Mouse (Mus musculus): ENCODE measurements around the gene Agt.

Gene Agt

DNA sequence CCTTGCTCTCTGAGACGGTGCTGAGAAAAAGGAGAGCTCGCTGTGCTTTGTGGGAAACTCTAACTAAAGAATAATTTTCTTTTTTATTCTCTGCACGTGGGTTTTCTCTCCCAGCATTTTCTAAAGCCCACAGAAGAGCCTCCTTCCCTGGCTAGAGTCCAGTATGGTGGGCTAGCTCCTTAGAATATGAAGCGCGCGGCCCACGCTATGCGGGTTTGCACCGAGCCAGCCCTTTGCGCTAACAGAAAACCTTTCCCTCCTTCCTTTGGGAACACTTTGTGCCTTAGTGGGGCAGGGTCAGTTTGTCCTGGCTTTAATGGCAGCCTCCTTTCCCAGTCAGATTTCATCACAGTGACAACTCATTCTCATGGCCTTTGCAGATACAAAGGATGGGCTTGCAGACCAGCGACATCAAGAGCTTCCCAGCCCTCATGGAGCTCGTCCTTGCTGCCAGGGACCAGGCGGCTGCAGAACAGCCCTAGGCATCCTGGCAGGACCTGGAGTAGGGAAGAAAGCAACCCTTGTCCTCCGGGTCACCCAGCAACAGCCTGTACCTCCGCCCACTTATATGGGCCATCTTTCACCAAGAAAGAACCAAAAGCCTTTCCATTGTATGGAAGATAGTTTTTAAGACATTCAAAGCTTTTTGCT lies 18.4 kb downstream of the Agt start:
- DNase-seq, result no peak

DNA sequence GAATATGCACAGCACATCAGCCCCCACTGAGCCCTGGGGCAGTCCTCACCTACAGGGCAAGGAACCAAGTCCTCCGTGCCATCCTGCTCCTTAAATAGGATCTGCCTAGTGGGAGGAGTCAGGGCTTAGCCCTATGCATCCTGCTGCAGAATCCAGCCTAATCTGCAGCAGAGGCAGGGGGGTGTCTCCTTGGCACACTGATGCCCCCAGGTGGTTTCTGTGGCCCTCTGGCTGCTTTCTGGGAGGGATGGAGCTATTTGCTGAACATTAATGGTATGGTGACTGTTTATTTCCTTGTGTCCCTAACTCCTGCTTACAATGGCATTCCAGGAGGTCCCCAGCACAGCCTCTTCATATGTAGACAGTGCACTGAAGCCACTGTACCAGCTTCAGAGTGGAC lies 21.3 kb downstream of the Agt start:
- no peak for DNase-seq

DNA sequence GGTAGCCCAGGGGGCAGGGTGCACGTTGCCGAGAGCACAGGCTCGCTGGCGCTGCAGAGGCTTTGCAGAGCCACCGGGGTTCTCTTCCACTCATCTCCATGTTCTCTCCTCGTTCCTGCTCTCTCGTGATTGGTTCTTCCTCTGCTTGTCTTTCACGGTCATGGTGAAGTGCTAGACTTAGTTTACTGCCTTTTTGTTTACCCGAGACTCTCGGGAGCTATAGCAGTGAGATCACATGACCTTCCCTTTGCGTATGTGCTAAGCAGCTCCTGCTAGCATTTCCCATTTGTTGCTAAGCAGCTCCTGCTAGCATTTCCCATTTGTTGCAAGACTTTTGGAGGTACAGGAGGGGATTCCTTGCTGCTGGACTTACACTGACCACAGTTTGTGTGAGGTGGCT lies 22.2 kb downstream of the Agt start:
- no peak for DNase-seq

DNA sequence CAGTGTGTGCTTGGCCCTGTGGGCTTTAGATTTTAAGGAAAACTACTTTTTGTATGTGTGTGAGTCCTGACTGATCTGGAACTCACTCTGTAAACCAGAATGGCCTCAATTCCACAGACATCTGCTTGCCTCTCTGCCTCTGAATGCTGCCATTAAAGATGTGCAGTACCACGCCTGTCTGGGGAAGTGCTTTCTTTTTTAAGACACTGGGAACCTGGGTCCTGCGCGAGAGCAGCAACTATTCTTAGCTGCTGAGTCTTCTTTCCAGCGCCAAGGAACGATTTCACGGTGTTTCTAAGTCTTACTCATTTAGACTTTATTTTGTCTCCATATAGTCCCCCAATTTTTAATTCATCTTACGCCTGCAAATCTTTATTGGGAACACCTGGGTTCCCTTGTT lies 22.7 kb downstream of the Agt start:
- no peak for DNase-seq

DNA sequence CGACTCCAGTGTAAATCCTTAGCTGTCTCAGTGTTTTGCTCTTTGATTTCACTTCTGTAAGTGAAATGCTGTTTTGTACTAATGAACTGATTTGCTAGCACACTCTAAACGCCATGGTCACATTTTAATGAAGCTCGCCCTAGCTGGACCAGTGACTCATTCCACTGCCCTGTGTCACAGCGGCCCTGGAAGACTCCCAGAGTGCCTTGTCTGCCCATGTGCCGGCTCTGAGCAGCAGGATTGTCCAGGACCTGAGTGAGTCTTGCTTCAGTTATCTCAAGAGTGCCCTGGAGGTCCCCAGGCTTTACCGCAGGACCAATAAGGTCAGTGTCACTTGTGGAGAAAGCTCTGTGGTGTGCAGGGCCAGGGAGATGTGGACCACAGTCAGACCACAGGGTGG lies 23.1 kb downstream of the Agt start:
- DNase-seq, result no peak

DNA sequence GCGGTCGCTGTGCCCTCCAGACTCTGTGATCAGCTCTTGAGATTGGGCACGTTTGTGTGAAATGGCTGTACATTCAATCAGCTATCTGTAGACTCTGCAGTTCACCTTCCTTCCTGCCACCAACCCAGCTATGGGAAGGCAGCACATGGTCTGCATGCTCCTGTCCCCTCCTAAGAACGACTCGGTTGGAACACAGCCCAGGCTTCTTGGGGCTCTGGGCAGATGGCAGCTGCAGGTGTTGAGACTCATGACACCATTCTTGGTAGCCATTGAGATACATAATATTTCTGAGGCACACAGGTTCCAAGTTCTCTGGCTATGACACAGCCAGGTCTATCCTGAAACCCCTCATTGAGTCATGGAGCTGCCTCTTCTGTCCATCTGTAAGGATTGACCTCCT lies 26.2 kb downstream of the Agt start:
- no peak for DNase-seq

DNA sequence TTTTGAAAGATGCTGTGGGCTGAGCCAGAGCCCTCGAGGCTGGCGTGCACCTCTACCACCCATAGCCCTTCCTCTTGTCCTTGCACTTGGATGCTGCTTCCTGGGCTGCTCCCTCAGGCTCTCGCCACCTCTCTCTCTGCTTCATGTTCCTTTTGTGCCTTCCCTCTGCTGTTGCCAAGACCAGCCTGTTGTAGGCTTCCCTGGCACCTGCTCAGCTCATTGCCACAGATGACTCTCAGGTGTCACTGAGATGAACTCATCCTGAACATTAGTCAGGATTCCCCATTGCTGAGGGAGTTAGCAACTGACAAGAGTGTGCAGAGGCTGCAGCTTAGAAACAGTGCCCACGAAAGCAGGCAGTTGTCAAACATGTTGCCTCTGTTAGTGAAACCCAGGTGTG lies 27.5 kb downstream of the Agt start:
- DNase-seq, result no peak

DNA sequence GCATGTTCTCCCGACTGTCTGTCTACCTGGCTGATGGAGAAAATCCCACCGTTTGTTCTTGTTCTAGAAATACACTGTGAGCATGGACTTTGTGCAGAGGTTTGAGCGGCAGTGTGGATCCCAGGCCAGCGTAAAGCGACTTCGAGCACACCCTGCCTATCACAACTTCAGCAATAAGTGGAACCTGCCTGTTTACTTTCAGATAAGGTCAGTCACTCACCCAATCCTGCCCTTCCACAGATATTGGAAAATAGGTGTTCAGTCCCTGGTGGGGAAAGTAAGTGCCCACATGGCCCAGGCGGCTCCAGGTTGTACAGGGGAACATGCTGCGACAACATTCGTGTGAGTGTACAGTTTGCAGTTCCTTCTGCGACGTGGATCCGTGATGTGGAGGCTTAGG lies 28.6 kb downstream of the Agt start:
- DNase-seq, result no peak

DNA sequence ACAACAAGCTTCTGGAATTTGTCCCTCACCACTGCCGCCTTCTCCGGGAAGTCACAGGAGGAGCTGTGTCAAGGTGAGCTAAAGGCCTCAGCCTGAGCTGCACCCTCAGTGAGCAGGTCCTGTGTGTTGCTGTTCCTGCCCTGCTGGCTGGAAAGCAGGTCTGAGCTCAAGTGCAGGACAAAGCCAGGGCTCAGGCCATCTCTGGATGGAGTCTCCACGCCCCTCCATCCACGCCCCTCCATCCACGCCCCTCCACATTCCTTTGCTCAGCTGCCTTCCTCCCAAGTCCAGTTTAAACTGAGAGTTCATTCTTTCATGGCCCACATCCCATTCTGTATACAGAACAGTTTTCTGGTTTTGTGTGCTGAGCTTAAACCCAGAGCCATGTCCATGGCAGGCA lies 34.1 kb downstream of the Agt start:
- DNase-seq, result no peak

DNA sequence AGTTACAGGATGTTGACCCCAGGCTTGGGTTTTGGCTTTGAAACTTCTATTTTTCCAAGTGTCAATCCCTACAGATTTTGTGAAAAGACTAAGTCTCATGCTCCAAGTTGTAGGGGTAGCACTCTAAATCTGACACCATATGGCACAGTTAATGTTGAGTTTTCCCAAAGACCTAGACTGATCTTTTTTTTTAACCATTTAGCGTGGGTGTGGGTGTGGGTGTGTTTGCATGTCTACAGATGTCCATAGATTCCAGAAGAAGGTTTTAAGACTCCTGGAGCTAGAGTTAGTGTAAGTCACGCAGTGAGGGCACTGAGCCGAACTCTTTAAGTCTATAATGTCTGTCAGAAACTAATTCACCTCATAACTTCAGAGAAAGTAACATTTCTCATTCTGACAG lies 36.9 kb downstream of the Agt start:
- no peak for DNase-seq

DNA sequence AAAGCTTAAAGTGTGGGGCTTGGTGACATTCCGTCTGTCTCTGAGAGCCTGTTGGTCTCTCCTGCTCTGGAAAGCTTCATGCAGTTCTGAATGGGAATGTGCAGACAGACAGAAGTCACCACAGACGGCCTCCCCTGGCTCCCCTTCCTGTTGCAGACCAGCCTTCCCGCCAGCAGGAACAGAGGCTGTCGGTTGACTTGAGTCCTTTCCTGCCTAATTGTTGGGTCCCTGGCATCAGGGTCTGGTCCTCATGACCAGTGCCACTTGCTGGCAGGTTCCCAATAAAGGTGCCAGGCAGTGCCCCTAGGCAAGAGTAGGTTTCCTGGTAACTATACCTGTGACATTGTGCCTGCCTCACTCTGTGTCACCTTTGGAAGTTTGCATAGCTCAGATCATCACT lies 38.5 kb downstream of the Agt start:
- no peak for DNase-seq

DNA sequence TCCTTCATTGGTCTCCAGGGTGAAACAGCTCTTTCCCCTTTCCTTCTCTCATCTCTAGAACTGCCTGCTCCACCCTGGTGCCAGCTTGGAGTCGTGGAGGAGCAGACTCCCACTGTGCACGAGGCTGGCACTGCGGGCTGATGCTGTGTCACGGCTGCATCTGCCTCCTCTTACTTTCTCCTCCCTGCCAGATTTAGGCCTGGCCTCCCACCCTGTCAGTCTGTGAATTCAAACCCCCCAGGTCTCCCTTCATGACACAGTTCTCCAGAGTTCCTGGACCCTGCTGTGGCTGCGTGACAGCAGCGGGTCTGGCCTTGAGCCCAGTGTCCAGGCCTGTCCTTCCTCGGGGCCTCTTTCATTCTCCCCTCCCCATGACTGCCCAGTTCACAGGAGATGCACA lies 39.0 kb downstream of the Agt start:
- DNase-seq, result no peak

DNA sequence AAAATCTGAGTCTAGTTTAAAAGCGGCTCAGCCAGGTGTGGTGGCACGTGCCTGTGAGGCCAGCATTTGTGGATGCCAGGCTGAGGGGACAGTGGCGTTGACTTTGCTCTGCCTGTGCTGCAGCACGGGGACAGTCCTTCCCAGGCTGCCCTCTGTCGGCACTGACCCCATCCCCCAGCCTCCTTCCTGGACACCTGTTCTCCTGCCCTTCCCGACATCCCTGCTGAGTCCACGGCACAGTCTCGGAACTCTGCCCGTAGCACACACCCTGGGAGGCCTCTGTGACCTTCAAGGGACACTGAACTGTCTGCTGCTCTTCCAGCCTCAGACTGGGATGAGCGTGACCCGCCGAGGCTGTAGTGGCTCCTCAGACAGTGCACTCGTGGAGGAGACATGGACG lies 39.4 kb downstream of the Agt start:
- peak in 1 of 2 experiments; percentile 21 for DNase-seq

DNA sequence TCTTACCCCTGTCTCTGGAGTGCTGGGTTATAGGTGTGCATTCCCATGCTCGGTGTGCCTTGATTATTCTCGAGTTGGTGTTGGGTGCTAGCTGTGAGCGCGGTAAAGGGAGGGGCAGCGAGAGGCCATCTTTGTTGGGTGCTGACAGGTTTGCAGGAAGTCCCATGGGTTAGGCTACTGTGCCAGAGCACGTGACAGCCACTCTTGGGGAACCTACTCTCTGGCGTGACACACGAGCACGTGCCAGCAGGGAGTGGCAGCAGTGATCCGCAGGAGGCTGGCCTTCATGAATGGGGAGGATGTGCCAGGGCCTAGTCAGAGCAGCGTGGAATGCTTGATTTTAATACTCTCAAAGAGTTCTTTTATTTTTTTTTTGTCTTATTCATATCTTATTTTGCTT lies 43.2 kb downstream of the Agt start:
- DNase-seq, result no peak

DNA sequence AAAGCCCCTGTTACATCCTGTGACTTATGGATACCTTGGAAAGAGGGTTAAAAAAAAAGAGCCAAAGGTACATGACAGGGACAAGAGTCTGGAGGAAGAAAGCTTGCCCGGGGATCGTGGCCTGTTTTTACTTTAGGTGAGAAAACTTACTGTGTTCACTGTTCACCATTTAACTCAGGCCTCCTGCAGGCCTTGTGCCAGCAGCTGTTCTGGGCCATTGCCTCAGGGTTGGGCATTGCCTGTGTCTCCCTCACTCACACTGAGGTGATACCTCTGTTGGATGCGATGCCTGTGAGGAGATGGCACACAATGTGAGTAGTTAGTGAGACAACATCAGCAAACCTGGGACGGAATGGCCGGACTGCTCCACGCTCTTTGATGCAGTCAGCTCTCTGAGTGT lies 47.6 kb downstream of the Agt start:
- DNase-seq, result peak; percentile 41 to 66

DNA sequence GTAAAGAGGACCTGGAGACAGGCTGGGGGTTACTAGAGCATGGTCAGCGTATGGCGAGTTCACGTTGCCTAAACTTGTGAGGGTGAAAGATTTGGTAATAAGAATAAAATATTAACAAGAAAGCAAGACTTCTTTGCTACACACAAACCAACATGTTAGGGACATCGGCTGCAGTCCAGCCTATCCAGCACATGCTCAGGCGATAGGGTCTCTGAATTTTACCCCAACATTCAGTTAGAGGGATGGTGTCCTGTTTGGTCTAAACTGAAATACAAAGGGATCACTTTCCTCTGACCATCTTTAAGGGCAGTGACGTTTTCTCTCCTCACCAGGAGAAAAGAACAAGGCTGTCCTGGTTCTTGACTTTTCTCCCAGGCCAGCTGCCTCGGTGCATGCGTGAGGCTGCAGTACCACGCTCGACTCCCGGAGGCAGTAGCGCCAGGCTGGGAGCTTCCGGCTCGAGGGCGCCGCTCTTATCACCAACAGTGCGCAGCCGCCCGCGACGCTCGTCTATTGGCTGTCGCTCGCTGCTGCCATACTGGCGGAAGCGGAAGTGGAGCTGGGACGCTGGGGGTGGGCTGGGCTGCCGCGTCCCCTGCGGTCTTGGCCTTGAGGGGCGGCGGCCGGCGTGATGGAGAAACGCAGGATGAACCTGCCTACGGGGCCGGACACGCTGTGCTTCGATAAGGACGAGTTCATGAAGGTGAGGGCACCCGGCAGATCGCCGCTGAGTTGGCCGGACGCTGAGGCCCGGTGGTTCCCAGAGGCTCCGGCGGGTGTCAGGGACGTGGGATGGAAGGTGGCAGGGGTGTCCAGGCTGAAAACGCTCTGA lies 49.0 kb downstream of the Agt start, which contains the start of gene Cog2:
Gene Cog2, plus strand, starts transcription at position 519 of the 832 bp plus-strand sequence.
- DNase-seq, result peak; percentile 86 to 91

DNA sequence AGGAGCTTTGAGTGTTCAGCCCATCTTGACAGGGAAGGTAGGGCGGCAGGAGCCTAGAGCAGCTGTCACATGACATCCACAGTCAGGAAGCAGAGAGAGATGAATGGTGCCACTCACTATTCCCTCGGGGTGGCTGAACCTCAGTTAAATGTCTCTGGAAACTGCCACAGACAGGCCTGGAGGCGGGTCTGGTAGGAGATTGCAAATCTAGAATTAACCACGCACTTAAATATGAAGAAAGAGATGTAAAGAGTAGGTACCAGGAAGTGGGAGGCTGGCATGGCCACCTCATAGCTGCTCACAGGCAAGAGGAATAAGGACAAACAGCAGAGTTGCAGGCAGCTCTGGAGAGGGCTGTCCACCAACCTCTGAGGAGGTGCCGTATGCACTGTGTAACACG lies 52.4 kb downstream of the Agt start:
- no peak for DNase-seq

DNA sequence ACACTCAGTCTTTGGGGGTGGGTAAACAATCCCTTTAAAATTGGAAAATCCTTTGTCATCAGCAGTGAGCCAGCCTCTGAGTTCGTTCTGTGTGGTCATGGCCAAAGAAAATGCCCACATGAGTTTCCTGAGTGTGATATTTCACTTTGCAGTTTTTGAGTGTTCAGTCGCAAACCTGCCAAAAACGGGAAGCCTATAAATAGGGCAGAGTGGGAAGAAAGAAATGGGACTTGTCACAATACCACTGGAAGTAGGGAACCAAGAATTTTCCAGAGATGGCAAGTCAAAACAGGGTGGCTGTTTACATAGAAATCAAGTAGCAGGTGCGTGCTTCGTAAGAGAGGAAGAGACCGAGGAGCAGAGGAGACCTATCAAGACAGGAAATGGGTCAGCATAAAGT lies 53.0 kb downstream of the Agt start:
- no peak for DNase-seq

DNA sequence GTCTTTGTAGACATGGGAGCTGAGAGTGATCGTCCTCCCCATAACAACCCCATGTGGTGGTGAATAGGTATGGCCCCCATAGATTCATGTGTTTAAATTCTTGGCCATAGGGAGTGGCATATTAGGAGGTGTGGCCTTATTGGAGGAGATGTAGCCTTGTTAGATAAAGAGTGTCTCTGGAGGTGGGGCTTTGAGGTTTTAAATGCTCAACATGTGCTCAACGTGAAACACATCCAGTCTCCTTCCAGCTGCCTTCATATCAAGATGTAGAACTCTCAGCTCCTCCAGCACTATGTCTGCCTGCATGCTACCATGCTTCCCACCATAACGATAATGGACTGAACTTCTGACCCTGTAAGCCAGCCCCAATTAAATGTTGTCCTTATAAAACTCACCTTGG lies 53.5 kb downstream of the Agt start:
- DNase-seq, result no peak

DNA sequence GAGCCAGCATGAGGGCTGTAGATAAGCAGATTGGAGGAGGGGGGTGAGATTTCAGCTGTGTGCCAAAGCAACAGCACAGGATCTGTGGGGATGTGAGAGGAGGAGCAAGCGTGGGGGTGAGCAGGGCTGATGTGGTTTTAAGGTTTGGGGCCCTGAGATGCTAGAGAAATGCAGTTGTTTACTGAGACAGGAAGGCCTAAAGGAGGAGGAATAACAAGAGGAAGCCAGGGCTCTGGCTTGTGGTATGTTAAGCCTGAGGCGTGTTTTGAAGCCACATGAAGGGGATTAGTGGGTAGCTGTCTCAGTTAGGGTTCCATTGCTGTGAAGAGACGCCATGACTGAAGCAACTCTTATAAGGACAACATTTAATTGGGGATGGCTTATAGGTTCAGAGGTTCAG lies 60.4 kb downstream of the Agt start:
- DNase-seq, result no peak

DNA sequence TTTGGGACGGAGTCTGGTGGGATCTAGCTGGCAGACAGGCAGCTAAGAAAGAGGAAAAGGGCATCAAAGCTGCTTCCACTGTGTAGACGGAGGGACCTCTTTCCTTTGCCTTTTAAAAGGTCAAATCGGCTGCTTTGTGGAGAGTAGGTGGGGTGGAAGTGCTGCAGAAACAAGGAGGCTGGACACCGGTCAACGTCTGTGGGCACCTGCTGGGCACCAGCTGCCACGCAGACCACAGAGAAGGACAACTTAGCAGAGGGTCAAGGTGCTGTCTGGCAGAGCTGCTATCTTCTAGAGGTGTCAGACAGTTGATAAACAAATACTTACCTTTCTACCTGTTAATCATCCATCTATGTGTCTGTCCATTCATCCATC lies 61.2 kb downstream of the Agt start:
- DNase-seq, result no peak

DNA sequence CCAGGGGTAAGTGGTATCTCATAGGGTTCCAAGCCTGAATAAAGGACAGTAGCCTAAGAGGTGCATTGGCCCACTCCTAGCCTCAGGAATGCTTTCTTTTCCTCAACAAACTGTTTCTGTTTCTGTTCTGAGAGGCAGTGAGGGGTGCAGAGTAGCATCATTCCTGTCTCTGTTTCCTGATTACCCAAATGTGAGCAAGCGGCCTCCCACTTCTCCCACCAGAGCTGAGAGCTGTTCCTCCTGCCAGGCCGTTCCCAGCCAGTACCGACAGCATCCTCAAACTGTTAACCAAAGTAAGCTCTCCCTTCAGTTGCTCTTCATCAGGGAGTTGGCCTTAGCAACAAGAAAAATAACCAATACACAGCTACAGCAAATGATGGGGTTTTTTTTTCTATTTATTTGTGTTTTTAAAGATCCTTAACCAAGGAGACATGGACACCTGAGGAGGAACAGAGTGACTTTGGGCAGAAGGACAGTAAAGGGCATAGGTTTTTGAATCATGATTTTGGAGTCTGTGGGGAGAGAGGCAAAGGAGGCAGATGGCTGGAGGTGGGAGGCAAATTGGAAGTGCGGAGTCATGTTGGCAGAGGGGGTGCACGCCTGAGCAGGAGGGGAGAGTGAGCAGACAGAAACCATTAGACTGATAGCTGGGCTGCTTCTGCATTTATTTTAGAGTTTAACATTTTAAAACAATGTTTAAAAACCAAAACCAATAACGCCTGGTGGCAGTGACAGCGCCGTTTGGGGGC lies 61.8 kb downstream of the Agt start:
- no peak for DNase-seq
